Mouse (Mus musculus) adrenal gland, adult 2 months (tissue): ENCODE measurements around the gene Cmc1. TPM values are rescaled to one million over a fixed set of nuclear protein-coding genes. Genes with fewer than 3 reads are reported as not detected.

Experiments used
- DNase-seq: peaks from one replicate; pipeline ENCODE4 v3.0.0; 2021
- polyA plus RNA-seq: library from polyadenylated mRNA; depleted of rRNA; stranded (reverse); fragments of >200 nt; gene quantifications from 2 replicates; pipeline ENCODE4 v1.2.3, GENCODE M21; 2012; rRNA removed
- total RNA-seq, 2 experiments: library from RNA; stranded (reverse); gene quantifications; 2 replicates each; pipeline ENCODE4 v1.2.3; 2021

Gene Cmc1
- total and polyA plus RNA-seq, 3 experiments = 1.4 to 32.6 (median 27.2) TPM

- DNase-seq = no peak
Measured at GRCm38 (mm10) chr9:118031694-118032093, 118.3 kb downstream of the Cmc1 start.

GRCm38 (mm10) chr9:118030252-118030651, 119.7 kb downstream of the Cmc1 start:
- DNase-seq = no peak

GRCm38 (mm10) chr9:118029490-118029889, 120.5 kb downstream of the Cmc1 start:
- no peak for DNase-seq

GRCm38 (mm10) chr9:118024966-118025365, 125.0 kb downstream of the Cmc1 start:
- no peak for DNase-seq

Other genes with a start within 250 kb of the Cmc1 start
- 10 to 100 TPM; 68.6 to 76.7 TPM for gene Azi2, start 109.7 kb downstream of the Cmc1 start, total RNA-seq
- gene Azi2, start 109.7 kb downstream of the Cmc1 start, polyA plus RNA-seq = 36.8 and 37.5 TPM in 2 replicates